Mouse (Mus musculus): ENCODE measurements at regions not wholly inside any gene's neighbourhood (a gene's known extent, or its start where the extent isn't known, plus 50 kb on each side); places are given as distances from the start of the nearest gene placed in this dataset.

- no peak for TF ChIP-seq MAX (IDR thresholded peaks at IDR 0.05)
- TF ChIP-seq CTCF (IDR thresholded peaks at IDR 0.05; ENCODE audit: control insufficient read depth, insufficient read depth, insufficient read length) = no peak
- TF ChIP-seq MYOD1 (IDR thresholded peaks at IDR 0.05; ENCODE audit: control insufficient read depth, insufficient read length, low read depth) = no peak
- no peak for TF ChIP-seq USF1 (IDR thresholded peaks at IDR 0.05; ENCODE audit: low read depth)
- no peak for TF ChIP-seq CEBPB (IDR thresholded peaks at IDR 0.05; ENCODE audit: low read depth)
- TF ChIP-seq FOSL1 (IDR thresholded peaks at IDR 0.05; ENCODE audit: insufficient read depth, low read length, poor library complexity, severe bottlenecking) = no peak
- no peak for TF ChIP-seq MYOG (IDR thresholded peaks at IDR 0.05; ENCODE audit: control insufficient read depth, extremely low read depth, insufficient read length)
Observed at GRCm38 (mm10) chr16:57857071-57857470, 102.5 kb upstream of the Col8a1 start.

Data from C2C12 (cell line).